15 mouse cellular contexts compared by ENCODE assay signal in the genomic region with DNA sequence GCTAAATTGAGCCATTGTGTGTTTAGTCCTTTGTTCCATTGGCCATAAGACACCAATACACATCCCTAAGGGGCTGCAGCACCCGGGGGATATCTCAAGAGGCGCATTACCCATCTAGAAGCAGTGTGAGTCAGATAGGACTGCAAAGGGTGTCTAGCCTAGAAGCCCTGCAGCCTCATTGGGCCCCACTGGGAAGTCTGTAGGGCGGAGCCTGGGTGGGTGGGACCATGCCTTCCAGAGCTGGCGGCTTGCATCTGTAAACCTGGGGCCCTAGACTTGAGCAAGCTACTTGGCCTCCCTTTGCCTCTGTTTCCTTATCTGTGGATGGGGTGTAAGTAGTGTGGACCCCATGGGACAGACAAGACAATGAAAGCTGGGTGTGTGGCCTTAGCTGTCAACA. TPM values are rescaled to one million over a fixed set of nuclear protein-coding genes. Genes with fewer than 3 reads are reported as not detected.
DNase-seq lines count a peak whose midpoint lies in the region; ATAC-seq and TF ChIP-seq lines count a peak whose summit lies in the region.
"Had no signal": no experiment of that assay in that cellular context is flagged by ENCODE, and none has a peak within 500 bp of the region (broad histone marks: within the 10 kb centered on the region; RNA-seq: fewer than 3 reads in every experiment).

No protein-coding gene starts in this region.

- no peak overlapping the region for H3K4me2 ChIP-seq in liver, embryonic 14.5 days (ENCODE audit: low read depth)
- H3K4me2 ChIP-seq: embryonic facial prominence, embryonic 12.5 days had no signal

- peak; percentile 53 for DNase-seq in gastrocnemius, adult 18-20 months (ENCODE audit: low spot score)
- DNase-seq in gastrocnemius, postnatal 10 days, result no peak
- peak; percentile 30 for DNase-seq in thymus, postnatal 14 days
- no peak for DNase-seq in thymus, adult 2 months
- peak in 2 of 3 experiments; percentile 3 to 16 for DNase-seq in liver, embryonic 14.5 days (ENCODE audit: low read depth in 3 of 3, low spot score in 3 of 3)
- no peak for DNase-seq in left cerebral cortex, adult 8-10 months (ENCODE audit: low spot score in 2 of 2)
- no peak for DNase-seq in lung, adult 2 months
- DNase-seq in kidney, adult 8-10 months, result no peak
- DNase-seq: cerebellum, adult 11 months; cerebellum, postnatal 36 days; kidney, adult 18-20 months; lung, postnatal 4 days had no signal

- peaks cover 43% of the 10 kb centered on the region for H3K4me1 ChIP-seq in thymus, adult 2 months (replicated peaks; ENCODE audit: control insufficient read depth, insufficient read depth, low read length)
- H3K4me1 ChIP-seq in liver, embryonic 14.5 days (replicated peaks; ENCODE audit: control insufficient read depth in 2 of 2, insufficient read depth in 2 of 2, low read length in 1 of 2), result 0 out of 4 replicates have a peak, but pooled peaks cover 0 to 2% of the 10 kb centered on the region in 2 experiments
- 0 out of 2 replicates have a peak, but pooled peaks cover 2% of the 10 kb centered on the region for H3K4me1 ChIP-seq in lung, adult 2 months (ENCODE audit: control insufficient read depth, insufficient read depth, low read length)

- TF ChIP-seq EP300 in liver, embryonic 14.5 days (IDR thresholded peaks at IDR 0.05; ENCODE audit: low read depth), result no peak

- no peak for TF ChIP-seq POLR2A in thymus, adult 2 months (IDR thresholded peaks at IDR 0.05; ENCODE audit: control insufficient read depth, extremely low read depth, insufficient read depth, low read length, poor library complexity)
- no peak for TF ChIP-seq POLR2A in lung, adult 2 months (IDR thresholded peaks at IDR 0.05; ENCODE audit: borderline replicate concordance, extremely low read depth, low read depth, low read length)

- ATAC-seq in liver, embryonic 14.5 days (ENCODE audit: insufficient read depth), result peak; percentile 56; the same call in 1 of the 2 replicates
- ATAC-seq: midbrain, embryonic 16.5 days had no signal

- H3K9me3 ChIP-seq in liver, embryonic 14.5 days (ENCODE audit: control insufficient read depth, low read length), result no peaks in the 10 kb centered on the region
- H3K9me3 ChIP-seq: embryonic facial prominence, embryonic 12.5 days had no signal

- H3K36me3 ChIP-seq in thymus, adult 2 months (ENCODE audit: control insufficient read depth, insufficient read depth, low read length), result no peaks in the 10 kb centered on the region
- no peaks in the 10 kb centered on the region for H3K36me3 ChIP-seq in liver, embryonic 14.5 days (replicated peaks; ENCODE audit: control insufficient read depth, insufficient read depth, low read depth)
- H3K36me3 ChIP-seq: embryonic facial prominence, embryonic 12.5 days; forebrain, embryonic 10.5 days had no signal

- no peak overlapping the region for H3K9ac ChIP-seq in liver, embryonic 14.5 days (replicated peaks)
- H3K9ac ChIP-seq: embryonic facial prominence, embryonic 12.5 days had no signal

- no peak for TF ChIP-seq CTCF in thymus, adult 2 months (IDR thresholded peaks at IDR 0.05; ENCODE audit: borderline replicate concordance, control insufficient read depth, extremely low read depth, insufficient read depth, low read length, poor library complexity)
- no peak for TF ChIP-seq CTCF in liver, embryonic 14.5 days (IDR thresholded peaks at IDR 0.05; ENCODE audit: low read depth)
- TF ChIP-seq CTCF in lung, adult 2 months (IDR thresholded peaks at IDR 0.05; ENCODE audit: insufficient read depth, low read length), result no peak

- H3K27me3 ChIP-seq in thymus, adult 2 months (ENCODE audit: control insufficient read depth, insufficient read depth, low read length), result no peaks in the 10 kb centered on the region
- peaks cover 8% of the 10 kb centered on the region for H3K27me3 ChIP-seq in liver, embryonic 14.5 days (ENCODE audit: control insufficient read depth, insufficient read depth, low read length)

- H3K4me3 ChIP-seq in thymus, adult 2 months (ENCODE audit: control insufficient read depth, insufficient read depth, low read length), result no peak overlapping the region
- no peak overlapping the region for H3K4me3 ChIP-seq in liver, embryonic 14.5 days (ENCODE audit: insufficient read depth in 1 of 2, low read depth in 2 of 2, low read length in 2 of 2)
- no peak overlapping the region for H3K4me3 ChIP-seq in lung, adult 2 months (replicated peaks; ENCODE audit: extremely low read depth, low read depth, low read length)
- H3K4me3 ChIP-seq: embryonic facial prominence, embryonic 12.5 days; forebrain, embryonic 10.5 days had no signal

- H3K27ac ChIP-seq in thymus, adult 2 months (ENCODE audit: control insufficient read depth, insufficient read depth, low read length), result no peak overlapping the region
- no peak overlapping the region for H3K27ac ChIP-seq in liver, embryonic 14.5 days
- H3K27ac ChIP-seq: embryonic facial prominence, embryonic 12.5 days; forebrain, embryonic 10.5 days had no signal

- 92% methylated on average over 4 of the region's 4 CpGs for WGBS in thymus, adult 2 months
- 40% methylated on average over 4 of the region's 4 CpGs for WGBS in liver, embryonic 14.5 days (ENCODE audit: insufficient replicate concordance)
- 70% methylated on average over 4 of the region's 4 CpGs for WGBS in lung, adult 2 months

RNA-seq across cellular contexts. Expression of a gene that starts 48.4 kb away (rescaled TPM):
- under 1 TPM; 0.84 to 0.88 TPM for total RNA-seq in gastrocnemius, adult 18-20 months (2021)
- 1 to 10 TPM; 6.2 to 6.6 TPM for total RNA-seq in gastrocnemius, postnatal 10 days (2021)
- 0.38 and 0.85 TPM in 2 replicates for polyA plus RNA-seq in thymus, adult 2 months (2012; rRNA removed)
- polyA plus RNA-seq in liver, embryonic 14.5 days (2012; rRNA removed), result 0.25 and 0.36 TPM in 2 replicates
- polyA plus RNA-seq in liver, embryonic 14.5 days (2014; fragmentation: Nextera tagmentation; extraction: Ambion mirVana), result 0.16 and 0.20 TPM in 2 replicates
- 10 to 100 TPM; 53.1 to 72.8 (median 58.0) TPM for total RNA-seq in left cerebral cortex, adult 8-10 months (2022)
- polyA plus RNA-seq in lung, adult 2 months (2012; rRNA removed), result 1.6 and 2.0 TPM in 2 replicates

RNA-seq across cellular contexts. Expression of a gene that starts 54.8 kb away (rescaled TPM):
- 1 to 10 TPM; 5.2 to 5.6 TPM for total RNA-seq in gastrocnemius, adult 18-20 months (2021)
- total RNA-seq in gastrocnemius, postnatal 10 days (2021), result 1 to 10 TPM; 7.1 to 7.8 TPM
- polyA plus RNA-seq in thymus, adult 2 months (2012; rRNA removed), result 5.4 and 5.5 TPM in 2 replicates
- polyA plus RNA-seq in liver, embryonic 14.5 days (2012; rRNA removed), result 4.4 and 6.0 TPM in 2 replicates
- 6.4 and 8.5 TPM in 2 replicates for polyA plus RNA-seq in liver, embryonic 14.5 days (2014; fragmentation: Nextera tagmentation; extraction: Ambion mirVana)
- 10 to 100 TPM; 10.8 to 16.5 (median 11.2) TPM for total RNA-seq in left cerebral cortex, adult 8-10 months (2022)
- 4.8 and 7.2 TPM in 2 replicates for polyA plus RNA-seq in lung, adult 2 months (2012; rRNA removed)

Comparison
In these comparisons a context has a peak if more than half of its experiments do, and no peak if none do; other contexts are left out.
1. DNase-seq: peak in gastrocnemius, adult 18-20 months (single experiment), thymus, postnatal 14 days (single experiment) and liver, embryonic 14.5 days (2 of 3); none in gastrocnemius, postnatal 10 days (single experiment), thymus, adult 2 months (single experiment), left cerebral cortex, adult 8-10 months (0 of 2), lung, adult 2 months (single experiment) and kidney, adult 8-10 months (0 of 2).
2. RNA of a gene that starts 48.4 kb away (total RNA-seq): 53.1 to 72.8 TPM in left cerebral cortex, adult 8-10 months; 6.2 to 6.6 TPM in gastrocnemius, postnatal 10 days and 0.84 to 0.88 TPM in gastrocnemius, adult 18-20 months; every median in the first group is over 4 times any median in the second.